Mouse (Mus musculus) cerebellum, adult 9-10 months (tissue): Measurements from ENCODE around the gene Sfswap.

ENCODE experiments used
- DNase-seq: peaks from one replicate; pipeline ENCODE4 v3.0.0; 2022

The Sfswap gene

DNA sequence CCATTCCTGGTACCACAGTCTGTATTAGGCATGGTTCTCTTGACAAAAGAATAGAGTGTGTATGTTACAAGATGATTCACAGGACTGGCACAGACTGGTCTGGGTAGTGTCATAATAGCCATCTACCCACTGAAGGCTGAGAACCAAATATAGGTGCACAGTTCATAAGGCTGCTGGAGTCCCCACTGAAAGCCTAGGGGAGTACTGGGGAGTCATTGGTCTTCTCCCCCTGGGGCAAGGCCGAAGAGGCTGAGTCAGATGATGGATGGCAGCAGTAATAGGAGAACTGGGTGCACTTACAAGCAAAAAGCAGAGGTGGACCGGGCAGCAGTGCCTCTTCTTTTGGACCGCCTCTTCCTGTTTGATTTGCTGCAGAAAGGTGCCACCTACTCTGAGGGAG lies 32.7 kb downstream of the Sfswap start:
- no peak for DNase-seq

DNA sequence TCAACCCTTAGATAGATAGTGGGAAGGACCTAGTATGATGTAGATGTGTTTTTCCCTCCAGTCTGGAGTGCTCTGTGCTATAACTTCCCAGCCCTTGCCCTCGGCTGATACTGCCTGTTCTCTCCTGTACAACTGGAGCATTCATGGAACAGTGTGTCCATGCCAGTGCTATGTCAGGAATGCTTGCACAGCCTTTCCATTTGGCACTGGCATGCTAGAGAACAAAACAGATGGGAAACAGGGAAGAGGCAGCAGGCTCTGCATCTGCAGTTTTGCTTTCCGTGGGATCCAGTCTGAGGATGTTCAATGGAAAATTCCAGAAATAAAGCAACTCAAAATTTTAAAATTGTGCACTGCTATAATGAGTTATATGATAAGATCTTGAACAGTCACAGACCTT lies 33.5 kb downstream of the Sfswap start:
- DNase-seq = peak; percentile 78

DNA sequence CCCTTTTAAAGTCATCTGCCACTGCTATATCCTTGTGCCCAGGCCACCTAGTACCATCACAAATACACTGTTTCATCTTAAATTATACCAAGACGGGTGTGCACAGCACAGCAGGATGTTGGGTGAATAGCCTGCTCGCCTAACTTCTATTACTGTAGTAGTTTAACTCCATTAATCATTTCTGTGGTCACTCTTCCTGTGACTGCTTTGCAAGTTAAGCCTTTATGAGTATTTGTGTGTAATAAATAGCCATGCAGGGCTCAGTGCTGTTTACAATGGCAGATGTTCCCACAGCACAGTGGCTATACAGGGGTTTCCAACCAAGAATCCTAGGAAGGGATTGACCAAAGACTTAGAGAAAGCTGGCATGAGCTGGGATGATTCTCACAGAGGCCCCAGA lies 34.0 kb downstream of the Sfswap start:
- no peak for DNase-seq

DNA sequence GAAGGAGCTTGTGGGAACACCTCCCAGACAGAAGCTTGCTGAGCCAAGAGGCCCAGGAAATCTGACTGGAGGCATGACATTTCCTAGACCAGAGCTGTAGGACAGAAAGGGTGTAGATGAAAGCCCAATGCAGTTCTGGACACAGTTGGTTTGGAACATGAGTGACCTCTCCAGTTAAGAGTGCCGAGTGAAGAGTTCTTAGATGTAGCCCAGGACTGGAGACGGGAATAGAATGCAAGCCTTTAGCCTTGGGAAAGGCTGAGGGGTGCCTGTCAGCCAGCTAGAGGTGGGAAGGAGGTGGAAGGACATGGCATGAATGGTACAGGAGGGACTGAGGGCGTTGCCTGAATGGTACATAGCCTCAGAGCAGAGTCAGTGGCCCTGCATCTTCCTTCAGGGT lies 34.4 kb downstream of the Sfswap start:
- no peak for DNase-seq

DNA sequence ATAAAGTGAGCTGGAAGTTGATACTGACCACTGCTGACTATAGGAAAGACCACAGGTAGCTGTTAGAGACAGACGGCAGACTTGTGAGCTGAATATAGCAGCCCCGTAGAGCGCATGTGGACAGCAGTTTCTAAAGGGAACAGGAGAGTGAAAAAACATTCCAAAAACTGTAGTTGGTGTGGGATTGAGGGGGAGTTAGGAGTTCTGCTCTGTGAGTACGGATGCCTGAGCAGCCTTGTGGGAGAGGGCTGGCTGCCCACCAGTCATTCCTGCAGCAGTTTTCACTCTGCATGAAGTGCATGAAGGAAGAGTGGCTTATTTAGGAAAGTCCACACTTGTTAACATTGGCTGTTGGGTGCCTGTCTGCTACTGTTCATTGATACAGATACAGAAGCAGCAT lies 37.8 kb downstream of the Sfswap start:
- no peak for DNase-seq

DNA sequence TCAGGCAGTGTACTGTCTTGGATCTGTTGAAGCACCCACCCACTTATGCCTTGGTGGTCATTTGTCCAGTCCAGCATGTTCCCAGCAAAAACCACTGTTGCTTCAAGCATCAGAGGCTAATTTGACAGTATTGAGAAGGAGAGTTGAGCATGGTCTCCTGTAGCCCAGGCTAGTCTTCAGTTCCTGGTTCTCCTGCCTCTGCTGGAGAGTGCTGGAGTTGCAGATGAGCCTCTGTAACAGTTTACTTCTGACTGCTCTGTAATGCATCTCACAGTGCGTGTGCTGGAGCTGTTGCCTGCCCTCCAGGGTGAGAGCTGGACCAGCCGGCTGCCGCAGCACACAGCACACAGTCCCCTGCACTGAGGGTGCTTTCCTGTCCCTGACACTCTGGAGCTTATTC lies 41.2 kb downstream of the Sfswap start:
- no peak for DNase-seq

DNA sequence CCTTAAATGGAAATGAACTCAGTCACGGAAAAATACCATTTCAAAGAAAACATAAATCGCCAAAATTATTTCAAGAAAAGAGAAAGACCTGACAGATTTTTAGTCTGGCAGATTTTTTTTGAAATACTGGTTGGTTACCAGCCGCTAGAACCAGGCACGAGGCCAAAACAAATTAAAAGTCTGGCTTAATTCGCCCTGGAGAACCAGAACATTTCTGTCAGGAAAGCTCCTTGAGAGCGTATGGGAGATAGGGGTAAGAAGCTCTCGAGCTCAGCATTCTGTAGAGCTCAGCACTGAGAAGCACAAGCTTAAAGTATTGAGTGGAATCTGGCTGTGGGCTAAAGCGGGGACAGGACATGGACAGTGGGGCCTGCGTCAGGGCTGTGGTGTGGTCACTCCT lies 44.8 kb downstream of the Sfswap start:
- no peak for DNase-seq

DNA sequence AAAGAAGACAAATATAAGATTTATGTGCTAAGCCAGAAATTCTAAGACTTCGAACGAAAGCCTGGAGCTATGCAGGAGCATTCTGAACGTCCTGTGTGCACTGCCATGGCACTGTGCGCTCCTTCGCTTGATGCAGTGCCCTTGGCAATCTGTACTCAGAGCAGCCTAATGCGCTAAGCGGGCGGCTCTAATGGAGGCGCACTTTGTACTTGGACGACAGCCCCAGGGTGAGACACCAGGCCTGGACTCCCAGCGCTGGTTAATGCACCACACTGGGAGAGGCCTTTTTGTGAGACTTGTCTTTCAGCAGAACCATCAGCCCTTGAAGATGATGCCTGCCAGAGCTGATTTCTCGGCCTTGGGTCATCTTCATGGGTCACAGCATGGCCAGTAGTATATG lies 48.7 kb downstream of the Sfswap start:
- DNase-seq = no peak

DNA sequence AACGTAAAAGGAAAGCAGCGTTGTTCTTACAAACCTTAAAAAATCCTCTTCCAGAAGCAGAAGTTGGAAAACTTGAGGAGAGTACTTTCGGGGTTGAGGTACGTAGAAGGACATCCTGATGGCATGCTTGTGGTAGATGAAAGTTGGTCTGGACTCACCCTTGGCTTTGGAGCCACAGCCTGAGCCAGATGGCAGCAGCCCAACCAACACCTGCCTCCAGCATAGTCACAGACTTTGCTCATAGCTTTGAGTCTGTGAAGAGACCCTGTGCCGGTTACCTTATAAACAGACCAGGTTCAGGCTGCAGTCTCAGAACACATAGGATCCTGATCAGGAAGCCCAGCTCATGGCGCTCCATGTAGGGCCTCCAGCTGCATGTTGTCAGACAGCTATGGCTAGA lies 49.8 kb downstream of the Sfswap start:
- no peak for DNase-seq

DNA sequence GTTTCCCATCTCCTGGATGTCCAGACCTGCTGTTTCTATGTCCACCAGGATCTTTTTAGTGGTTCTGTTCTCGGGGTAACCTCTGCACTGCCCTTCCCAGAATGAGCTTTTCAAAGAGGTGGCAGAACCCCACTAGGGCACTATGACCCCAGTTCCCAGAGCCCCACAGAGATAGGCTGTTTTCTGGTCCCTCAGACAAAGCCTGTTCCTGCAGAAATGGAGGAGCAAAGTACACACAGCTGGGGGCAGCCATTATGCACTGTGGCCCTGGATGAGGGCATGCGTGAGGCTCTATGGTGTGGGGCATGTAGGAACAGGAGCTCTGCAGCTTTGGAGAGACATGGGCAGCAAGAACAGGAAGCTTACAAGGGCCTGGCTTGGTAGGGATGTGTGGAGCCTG lies 51.0 kb downstream of the Sfswap start:
- no peak for DNase-seq

DNA sequence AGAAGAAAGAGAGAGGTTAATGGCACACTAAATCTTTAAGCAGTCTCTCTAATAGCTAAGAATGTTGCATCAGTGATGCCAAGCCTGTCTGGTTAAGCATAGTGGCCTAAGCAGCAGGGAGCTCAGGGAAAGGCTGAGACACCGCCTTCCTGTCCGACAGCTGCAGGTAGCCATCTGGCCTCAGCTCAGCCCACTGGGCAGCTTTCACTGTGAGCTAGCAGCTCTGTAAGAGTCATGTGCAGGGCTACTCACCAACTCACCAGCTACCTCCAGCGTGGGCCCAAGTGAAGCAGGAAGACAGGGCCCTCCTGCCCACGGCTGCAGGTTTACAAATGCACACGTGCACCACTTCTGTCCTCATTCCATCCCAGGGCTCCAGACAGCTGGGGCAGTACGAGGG lies 52.6 kb downstream of the Sfswap start:
- DNase-seq = no peak

DNA sequence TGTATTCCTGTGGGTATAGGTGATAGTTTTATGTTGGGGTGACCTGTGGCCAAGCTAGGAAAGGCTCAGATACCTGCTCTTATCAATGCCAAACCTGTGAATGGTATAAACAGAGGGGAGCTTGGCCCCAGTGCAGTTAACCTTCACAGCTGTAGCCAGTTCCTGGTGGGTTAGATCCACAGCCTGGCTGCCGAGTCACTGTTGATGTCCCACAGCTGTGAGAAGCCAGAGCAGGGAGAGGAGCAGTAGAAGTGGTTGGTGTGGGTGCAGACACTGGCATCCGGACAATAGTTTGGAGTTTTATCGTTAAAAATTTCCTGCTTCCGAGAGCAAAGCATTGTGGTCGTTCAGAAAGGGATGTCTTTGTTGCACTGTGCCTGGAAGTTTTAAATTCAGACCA lies 57.6 kb downstream of the Sfswap start:
- no peak for DNase-seq

DNA sequence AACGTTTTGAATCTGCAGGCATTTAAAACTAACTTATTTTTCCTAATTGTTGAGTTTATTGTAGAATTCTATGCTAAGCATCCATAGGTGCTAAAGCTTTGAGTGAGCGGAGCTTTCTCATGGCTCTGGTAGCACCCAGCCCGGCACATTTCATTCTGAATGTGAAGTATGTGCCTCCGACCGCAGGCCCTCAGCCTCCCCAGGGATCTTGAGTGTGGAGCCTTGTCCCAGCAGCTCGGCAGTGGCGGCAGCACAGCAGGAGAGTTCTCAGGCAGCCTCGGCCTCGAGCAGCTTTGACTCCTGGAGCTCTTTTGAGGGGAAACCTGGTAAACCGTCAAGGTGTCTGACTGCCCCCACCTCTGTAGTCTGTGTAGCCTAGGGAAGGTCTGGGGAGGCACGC lies 58.3 kb downstream of the Sfswap start:
- DNase-seq = no peak

DNA sequence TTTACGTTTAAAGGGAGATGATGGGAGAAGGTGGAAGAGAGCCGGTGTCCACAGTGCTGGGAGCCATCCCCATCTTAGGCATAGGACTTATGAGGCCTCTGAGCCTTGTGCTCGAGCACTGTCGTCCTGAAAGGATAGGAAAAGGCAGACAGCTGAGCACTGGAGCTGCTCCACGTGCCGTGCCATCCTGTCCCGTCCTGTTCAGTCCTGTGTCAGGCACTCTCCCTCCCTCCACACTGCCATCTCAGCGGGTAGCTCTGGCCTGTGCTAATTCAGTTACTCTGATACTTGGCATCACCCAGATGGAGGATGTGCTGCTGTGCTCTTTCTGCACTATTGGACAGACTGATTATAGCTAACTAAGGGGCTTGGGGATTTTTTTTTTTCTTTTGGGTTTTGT lies 61.3 kb downstream of the Sfswap start:
- peak; percentile 58 for DNase-seq

DNA sequence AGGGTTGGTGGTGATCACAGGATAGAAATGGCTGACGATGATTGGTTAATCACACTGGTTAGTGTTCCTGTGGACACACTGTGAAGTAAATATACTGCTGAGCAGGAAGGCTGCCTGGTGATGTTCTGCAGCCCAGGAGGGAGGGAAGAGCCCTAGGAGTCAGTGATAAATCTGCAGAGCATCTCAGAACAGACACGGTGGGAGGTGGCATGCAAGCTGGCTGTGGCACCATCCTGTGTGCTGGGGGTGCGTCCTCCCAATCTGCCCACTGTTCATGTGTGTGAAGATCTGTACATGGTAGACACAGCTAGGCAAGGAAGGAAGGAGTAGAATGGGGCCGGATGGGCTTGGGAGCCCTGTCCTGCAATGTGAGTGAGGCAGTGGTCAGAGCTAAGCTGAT lies 67.6 kb downstream of the Sfswap start:
- no peak for DNase-seq

DNA sequence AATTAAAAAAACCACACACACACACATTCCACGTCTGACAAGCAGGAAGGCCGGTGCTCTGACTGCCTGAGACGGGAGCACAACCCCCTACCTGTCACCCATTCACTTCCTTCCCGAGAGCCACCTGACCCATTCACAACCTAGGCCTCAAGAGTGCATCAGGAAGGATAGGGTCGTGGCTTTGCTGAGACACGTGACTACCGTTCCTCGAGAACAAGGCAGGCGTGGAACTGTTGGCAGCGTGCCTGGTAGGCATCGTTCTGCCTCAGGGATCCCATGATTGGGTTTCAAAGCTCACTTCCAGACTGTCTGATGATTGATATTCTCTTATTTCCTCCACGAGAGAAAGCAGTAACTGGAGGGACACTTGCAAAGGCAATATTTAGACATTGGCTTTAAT lies 77.2 kb downstream of the Sfswap start:
- no peak for DNase-seq

DNA sequence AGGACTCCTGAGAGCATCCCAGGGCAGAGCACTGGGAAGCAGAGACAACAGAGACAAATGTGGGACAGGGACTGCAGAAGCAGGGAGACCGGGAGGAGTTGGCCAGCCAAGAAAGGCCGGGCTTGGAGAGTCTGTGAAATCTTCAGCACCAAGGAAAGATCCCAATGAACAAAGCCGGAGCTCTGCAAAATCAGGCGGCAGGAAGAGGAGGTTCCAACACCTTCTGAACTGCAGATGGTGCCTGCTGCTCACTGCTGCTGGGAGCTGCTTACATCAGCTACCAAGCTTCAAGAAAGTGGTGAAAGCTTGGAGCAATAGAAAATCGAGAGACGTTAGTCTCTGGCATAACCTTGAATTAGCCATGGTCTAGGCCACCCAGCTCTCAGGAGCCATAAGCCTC lies 79.0 kb downstream of the Sfswap start:
- no peak for DNase-seq

DNA sequence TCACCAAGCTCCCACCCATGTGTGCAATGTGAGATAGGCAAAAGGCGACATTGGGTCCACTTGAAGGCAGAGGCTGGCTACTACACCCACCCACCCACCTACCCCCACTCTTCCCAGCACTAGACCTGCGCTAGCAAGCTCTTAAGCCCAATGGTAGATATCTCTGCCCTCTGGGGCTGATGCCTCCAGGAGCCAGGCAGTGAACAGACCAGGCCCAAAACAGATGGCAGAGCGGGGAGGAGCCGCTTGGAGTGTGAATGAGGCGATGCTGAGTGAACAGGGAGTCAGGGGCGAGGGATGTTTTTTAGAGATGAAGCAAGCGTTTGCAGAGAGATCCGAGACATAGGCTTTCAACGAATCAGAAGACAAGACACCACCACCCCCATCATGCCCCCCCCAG lies 79.6 kb downstream of the Sfswap start:
- no peak for DNase-seq

DNA sequence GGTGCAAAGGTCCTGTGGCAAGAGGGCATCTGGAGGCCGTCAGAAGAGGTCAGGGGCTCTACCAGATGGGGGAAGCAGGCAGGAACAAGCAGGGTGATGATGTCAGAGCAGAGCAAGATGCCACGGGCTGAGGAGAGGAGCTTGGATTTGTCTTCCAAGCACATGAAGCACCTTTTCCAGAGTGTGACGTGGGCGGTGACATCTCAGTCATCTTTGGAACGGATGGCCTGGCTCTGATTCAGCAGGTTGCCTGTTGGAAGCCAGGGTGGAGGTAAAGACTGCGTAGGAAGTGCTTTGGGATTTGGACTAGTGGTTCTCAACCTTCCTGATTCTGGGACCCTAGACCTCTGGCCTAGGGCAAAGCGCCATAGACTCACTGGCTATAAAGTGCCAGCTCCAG lies 80.0 kb downstream of the Sfswap start:
- peak; percentile 42 for DNase-seq

DNA sequence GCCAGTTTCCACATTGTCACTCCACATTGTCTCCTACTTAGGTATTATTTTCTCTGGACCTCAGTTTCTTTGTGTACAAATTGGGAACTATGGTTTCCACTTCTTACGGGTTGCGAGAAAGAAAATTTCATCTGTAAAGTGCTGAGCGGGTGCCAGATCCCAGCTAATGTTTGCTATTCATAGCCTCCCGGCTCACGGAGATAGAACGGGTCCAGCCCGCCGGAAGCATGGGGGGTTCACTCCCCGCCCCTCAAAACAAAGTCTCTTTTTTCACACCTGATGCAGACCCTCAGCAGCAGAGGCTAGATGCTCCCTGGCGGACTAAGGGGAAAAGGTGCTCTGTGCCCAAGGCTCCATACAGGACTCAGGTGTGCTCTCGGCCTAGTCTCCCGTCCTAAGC lies 82.3 kb downstream of the Sfswap start:
- DNase-seq = peak; percentile 65

DNA sequence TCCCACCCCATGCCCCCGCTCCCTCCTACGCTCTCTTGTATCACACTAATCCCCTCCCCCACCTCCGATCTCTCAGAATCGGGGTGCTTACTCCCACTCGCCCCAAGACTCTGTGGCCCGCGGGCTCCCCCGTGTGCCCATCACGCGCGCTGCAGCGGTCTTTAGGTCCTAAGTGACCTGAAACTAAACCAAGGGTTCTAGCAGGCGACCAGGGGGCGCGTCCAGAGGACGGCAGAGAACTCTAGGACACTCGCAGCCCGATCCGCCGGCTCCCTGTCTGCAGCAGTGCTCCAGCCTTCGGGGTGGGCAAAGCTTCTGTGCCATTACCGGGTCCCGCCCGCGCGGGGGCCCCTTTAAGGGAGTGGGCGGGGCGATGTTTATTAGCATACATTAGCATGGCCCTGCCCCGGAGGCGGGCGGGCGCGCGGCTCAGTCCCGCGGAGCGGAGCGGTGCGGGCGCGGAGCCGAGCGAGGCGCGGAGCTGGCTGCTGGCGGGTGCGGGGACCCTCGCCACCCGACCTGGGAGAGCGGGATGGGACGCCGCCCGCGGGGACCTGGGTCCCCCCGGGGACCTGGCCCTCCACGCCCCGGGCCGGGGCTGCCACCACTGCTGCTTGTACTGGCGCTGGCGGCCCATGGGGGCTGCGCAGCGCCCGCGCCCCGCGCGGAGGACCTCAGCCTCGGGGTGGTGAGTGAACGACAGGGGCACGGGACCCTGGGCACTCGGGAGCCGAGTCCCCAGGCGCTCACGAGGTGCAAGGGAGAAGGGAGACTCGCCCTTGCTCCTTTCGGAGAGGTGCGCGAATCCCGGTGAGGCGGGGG lies 83.0 kb downstream of the Sfswap start, which contains the start of gene Mmp17:
Gene Mmp17 (plus strand): TSS at position 409 of the 822 bp plus-strand sequence.
- DNase-seq = peak; percentile 97

DNA sequence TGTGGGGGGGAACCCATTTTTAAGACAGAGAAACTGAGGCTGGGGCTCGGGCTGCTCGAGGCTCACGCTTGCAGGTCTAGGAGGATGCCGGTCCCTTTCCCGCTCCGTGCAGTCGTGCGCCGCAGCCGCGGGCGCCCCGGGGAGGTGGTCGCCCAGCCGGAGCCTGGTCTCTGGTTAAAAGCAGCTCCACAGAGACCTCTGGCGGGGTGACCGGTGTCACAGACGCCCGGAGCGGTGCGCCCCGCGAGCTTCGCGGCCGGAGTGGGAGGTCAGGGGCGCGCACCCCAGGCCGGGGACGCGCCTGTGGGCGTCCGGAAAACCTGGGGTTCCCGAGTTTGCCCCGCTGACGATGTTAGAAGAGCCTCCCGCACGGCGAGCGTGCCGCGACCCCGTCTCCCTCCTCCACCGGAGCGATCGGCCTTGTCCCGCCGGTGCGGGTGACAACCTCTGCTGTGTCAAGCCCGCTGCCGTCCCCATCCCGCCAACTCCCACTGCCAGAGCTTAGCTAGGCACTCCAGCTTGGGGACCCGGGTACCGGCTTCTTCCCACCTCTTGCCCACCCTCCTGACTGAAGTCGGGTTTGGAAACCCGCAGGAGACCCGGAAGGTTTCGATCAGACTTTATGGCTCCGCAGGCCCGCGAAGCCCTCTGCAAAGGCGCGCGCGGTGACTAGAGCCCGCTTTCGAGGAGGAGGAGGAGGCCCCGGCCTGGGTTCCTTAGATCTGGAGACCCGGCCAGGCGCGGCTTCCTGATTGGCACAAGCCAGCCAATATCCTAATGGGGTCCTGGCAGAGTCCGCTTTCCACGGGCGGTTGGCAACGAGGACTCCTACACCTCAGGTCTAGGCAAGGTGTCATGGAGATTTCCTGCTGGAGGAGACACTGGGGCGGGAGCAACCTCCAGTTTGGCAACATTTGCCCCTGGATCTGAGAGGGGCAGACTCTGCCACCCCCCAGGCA lies 83.8 kb downstream of the Sfswap start:
- peak; percentile 73 for DNase-seq

DNA sequence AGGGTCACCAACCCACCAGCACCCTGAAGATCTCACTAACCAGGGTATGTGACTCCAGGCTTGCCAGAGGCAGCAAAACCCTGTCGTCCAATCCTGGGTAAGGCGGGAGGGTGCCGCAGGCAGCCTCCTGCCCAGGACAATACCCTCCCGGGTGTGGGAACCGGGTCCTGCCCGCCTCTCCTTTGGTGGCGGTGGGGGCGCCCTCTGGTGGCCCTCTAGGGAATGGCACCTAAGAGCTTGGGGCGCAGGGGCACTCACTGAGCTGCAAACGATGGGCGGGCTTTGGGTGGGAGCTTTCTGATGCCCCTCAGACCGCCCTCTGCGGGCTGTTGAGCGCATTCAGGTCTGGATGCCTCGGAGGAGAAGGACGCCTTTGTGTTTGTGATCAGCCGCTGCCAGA lies 85.0 kb downstream of the Sfswap start:
- DNase-seq = peak; percentile 90

DNA sequence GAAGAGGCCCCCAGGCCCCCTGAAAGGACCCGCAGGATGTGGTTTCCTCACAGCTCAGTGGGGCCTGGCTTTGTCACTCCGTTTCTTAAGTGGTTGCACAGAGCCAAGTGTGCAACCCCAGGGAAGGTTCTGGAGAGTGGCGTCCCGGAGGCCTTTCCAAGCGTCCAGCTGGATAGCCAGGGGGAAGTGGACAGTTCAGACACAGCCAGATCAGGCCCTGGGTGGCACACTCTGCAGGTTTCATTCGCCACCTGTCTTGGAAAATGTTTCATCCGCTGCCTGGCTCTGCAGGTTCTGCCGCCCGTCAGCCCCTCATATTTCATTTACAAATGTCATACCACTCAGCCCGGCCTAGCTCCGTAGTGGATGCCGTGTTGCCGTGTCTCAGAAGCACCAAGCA lies 85.5 kb downstream of the Sfswap start:
- DNase-seq = peak; percentile 67
